Mouse (Mus musculus) lung, postnatal 10 days (tissue): ENCODE results near the gene Def6.
"Not testable (repeated sequence)": the region's sequence is repeated elsewhere in the genome, so short reads cannot be mapped to it uniquely, and the experiment has no call there.

Experiments
- DNase-seq: peaks from one replicate; pipeline ENCODE4 v3.0.0; 2021

Gene Def6

DNA sequence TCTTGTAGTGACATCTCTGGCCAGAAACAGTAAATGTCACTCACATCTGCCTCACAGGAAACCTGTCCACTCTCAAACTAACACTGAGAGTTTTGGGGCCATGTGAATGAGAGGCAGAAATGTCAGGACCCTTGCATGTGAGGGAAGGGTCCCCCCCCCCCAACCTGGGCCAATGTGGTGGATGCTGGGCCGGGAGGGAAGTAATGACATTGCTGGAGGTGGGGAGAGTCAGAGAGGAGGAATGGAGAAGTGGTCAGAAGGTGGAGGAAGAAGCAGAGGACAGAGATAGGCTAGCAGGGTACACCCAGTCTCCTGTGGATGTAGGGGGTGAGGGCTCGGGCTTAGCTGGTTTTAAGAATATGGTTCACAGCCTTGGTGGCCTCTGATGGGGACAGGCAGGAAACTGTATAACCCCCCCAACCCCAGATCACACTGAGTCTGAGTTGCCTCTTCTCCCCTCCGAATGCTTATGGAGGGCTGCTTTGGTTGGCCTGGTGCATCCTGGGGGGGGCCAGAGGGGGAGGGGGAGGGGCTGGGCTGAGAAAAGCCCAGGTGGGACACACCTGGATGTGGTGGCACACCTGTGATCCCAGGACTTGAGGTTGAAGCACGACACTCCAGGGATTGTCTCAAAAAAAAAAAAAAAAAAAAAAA, 2.0 kb downstream of the Def6 start:
- no peak for DNase-seq

DNA sequence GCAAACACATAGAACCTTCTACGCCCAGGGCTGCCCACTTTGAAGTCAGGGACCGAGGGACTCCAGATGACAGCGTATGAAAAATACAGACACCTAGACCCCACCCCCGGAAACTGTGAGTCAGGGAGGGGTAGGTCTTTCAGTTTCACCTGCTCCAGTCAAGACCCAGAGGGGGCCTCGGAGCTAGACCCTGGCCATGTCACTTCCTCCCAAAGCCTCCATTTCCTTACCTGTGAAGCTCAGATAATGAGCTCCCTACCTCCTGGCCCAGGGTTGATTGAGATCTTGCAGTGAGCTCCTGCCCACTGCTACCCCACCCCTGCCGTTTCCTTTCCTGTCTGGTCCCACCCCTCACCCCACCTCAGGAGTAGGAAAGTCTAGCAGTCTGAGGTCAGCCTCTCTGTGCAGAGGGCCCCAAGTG, 4.4 kb downstream of the Def6 start:
- DNase-seq, result peak; percentile 34

DNA sequence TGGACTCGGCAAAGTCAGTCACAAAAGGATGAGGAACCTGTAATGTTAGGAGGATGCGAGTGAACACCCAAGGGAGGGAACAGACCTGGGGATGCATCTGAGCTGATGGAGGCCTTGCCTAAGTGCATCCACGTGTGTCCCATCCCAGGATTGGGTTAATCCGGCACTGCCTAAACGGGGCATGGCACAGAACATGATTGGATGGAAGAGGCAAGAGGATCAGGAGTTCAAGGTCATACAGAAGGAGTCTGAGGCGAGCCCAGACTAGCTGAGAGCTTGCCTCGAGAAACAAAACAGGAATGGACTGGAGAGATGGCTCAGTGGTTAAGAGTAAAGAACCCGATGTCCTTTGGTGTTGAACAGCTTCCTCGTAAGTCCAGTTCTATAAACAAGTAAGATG, 4.8 kb downstream of the Def6 start:
- no peak for DNase-seq

DNA sequence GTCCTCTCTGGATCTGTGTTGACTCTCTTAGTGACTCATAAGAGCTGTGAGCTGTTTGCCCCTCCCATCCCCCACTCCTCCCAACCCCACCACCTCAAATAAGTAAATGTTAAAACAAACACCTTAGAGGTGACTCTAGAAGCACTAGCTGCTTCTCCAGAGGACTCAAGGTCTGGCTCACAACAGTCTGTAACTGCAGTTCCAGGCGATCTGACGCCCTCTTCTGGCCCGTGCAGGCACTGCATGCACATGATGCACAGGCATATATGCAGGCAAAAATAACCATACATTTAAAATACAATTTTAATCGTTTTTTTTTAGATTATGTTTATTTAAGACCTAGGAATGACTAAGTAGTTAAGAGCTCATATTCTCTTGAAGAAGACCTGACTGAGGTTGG, 5.7 kb downstream of the Def6 start:
- DNase-seq, result no peak

DNA sequence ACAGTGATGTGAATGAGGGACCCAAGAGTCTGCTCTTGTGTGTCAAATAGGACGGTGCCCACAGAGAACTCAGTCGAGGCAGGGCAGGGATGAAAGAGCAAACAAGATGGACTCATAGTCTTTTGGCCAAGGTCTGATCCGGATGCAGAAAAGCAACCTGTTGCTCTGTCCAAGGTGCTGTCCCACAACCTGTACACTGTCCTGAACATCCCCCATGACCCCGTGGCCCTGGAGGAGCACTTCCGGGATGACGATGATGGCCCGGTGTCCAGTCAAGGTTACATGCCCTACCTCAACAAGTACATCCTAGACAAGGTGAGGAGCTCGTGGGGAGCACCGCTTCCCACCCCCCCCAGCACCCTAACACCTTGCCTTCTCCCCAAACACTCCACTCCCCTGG, 9.2 kb downstream of the Def6 start:
- DNase-seq, result no peak

DNA sequence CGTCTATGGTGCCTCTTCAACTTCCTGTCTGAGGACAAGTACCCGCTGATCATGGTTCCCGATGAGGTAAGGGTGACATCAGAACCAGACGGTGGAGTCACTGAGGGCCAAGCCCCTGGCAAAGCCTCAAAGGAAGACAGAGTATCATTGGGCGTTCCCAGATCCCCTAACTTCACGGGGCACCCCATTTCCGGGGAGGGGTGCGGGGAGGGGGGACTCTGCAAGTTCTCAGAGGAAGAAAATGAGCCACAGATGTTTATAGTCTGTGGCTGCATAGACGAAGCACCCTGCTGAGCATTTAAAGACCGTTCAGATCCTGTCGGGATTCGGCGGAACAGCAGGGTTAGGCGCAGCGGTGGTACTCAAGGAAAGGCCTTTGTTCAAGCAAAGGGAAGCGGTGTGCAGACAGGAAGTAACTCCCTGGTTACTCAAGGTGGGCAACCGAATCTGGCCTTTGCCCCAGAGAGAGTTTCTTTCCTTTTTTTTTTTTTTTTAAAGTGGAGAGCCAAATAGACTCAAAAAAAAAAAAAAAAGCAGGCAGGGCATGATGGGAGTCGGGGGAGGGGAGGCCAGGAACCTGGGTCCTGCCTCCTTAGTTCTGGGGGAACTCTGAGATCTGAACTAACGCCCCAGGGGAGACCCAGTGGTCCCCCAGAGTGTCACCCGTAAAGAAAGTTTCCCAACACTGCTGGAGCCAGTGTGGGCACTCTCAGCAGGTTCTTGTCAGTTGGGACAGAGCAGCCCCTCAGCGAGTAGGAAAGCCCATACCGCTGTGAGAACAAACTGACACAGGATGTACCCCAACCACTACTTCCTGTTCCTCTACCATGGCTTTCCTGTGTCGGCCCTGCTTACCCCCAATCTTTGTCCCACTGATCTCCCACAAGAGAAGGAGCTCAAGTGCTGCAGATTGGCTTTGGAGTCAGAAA, 10.4 kb downstream of the Def6 start:
- peak; percentile 83 for DNase-seq

DNA sequence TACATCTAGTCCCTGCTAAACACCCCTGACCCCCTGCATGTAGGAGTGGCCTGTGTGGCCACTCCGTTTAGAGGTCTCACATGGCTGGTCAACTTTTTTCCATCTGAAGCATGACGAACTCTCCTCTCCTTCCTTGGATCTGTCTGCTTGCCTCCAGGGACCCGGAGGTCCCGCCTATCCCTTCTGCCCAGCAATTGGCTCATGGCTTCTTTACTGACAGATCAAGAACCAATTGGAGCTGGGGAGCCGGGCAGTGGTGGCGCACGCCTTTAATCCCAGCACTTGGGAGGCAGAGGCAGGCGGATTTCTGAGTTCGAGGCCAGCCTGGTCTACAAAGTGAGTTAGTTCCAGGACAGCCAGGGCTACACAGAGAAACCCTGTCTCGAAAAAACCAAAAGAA, 14.9 kb downstream of the Def6 start:
- DNase-seq, result not testable (repeated sequence)

DNA sequence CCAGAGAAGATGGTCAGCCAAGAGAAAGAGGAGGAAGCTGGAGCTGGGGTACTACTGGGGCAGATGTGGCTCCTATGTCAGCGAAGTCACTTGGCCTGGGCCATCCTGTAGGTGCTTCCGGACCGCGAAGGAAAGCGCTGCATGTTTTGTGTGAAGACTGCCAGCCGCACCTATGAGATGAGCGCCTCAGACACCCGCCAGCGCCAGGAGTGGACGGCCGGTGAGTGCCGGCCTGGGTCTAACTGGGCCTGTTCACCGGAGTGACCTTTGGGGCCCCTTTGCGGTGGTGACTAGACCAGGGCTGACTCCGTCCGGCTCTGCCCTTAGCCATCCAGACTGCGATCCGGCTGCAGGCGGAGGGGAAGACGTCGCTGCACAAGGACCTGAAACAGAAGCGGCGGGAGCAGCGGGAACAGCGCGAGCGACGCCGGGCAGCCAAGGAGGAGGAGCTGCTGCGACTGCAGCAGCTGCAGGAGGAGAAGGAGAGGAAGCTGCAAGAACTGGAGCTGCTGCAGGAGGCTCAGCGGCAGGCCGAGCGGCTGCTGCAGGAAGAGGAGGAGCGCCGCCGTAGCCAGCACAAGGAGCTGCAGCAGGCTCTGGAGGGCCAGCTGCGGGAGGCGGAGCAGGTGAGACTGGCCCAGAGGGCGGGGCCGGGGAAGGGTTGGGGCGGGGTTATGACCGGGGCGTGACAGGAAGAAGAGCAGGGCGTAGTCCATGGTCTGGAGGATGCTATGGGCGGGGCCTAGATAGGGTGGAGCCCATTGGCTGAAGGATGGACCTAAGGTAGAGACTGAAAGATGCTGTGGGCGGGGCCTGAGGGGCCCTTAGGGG, 16.2 kb downstream of the Def6 start:
- DNase-seq, result peak; percentile 97

DNA sequence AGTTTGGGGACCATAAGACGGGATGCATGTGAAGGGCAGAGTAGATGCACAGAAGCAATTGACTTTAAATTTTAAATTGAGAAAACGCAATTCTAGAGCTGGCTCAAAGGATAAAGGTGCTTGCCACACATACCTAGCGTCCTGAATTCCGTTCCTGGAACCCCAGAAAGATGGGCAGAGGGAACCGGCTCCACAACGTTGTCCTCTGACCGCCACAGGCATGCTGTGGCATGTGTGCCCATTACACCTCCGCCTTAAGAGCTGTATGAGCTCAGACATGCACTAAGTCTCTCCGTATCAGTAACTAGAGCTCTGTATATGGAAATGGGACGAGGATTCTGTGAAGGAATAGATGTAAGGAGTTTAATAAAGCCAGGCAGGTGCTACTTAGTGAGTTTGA, 17.0 kb downstream of the Def6 start:
- DNase-seq, result no peak

DNA sequence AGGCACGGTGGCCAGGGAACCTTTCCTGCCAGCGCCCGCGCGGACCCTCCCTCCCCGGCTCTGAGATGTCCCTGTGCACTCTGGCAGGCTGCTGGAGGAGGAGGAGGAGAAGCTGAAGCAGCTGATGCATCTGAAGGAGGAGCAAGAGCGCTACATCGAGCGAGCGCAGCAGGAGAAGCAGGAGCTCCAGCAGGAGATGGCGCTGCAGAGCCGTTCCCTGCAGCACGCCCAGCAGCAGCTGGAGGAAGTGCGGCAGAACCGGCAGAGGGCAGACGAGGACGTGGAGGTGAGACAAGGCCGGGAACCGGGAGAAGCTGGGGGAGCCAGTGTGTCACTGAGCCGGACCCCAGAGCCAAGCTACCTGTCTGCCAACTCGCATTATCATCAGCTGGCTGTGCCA, 18.4 kb downstream of the Def6 start:
- DNase-seq, result peak; percentile 97

DNA sequence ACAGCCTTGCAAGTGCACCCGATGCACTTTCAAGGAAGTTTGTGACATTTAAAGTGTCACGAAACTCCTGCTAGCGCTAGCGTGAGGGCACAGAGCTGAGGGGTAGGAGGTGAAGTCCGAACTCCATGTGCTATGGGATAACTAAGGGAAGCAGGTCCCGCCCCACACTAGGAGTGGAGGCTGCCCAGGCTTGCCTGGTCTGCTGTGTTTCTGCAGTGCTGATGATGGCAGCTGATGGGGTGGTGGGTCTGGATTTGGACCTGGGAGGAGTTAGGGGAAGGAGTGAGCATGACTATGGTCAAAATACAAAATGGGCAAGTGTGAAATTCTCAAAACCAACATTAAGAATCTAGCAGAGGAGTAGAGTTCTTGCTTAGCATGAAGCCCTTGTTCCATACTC, 22.9 kb downstream of the Def6 start:
- DNase-seq, result no peak

DNA sequence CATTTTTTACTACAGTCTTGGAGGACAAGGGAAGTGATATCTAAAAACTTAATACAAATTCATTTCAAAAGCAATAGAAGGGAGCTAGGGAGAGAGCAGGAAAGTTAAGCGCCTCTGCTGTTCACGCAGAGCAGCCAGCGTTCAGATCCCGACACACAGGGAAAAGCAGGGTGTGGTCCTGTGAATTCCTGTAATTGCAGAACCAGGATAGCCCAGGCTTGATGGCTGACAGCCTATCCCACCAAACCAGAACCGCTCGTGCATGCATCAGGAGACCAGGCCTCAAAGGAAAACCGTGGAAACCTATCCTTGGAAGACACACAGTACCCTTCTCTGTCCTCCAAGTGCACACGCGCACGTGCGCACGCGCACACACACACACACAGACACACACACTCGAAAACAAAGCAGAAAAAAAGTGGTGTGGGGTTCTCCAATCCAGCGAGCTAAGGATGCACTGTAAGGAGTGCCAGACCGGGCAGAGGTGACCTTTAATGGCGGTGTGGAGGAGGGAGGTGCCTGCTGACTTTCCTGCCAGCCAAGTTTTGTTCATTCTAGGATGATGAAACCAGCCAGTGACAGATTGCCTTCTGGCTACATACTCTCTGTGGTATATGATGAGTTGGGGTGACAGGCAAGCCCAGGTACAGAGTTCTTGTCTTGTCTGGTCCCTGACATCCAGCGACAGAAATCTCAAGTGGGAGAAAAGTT, 23.6 kb downstream of the Def6 start:
- DNase-seq, result no peak

DNA sequence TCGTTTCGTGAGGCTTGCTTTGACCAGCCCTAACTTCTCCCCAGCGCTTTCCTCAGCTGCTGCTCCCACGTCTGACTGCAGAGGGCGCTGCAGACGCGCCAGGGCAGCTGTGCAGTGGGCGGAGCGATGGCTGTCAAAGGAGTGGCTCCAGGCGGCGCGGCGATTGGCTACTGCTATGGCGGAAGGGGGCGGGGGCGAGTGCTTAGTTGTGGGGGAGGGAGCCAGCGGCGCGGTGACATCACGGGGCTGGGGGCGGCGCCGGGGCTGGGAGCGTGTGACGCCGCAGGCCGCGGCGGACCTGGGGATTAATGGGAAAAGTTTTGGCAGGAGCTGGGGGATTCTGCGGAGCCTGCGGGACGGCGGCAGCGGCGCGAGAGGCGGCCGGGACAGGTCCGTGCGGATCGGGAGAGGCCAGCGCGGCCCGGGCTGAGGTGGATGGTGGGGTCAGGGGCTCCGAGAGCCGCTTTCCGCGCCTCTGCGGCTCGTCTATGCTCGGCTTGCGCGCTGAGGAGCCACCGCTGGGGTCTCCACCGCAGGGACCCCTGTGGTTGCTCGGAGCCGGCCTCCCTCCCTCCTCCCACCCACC, 25.0 kb downstream of the Def6 start, which contains the start of gene Ppard:
TSS of gene Ppard (plus strand) at position 226 of the 586 bp plus-strand sequence.
- DNase-seq, result peak; percentile 99

DNA sequence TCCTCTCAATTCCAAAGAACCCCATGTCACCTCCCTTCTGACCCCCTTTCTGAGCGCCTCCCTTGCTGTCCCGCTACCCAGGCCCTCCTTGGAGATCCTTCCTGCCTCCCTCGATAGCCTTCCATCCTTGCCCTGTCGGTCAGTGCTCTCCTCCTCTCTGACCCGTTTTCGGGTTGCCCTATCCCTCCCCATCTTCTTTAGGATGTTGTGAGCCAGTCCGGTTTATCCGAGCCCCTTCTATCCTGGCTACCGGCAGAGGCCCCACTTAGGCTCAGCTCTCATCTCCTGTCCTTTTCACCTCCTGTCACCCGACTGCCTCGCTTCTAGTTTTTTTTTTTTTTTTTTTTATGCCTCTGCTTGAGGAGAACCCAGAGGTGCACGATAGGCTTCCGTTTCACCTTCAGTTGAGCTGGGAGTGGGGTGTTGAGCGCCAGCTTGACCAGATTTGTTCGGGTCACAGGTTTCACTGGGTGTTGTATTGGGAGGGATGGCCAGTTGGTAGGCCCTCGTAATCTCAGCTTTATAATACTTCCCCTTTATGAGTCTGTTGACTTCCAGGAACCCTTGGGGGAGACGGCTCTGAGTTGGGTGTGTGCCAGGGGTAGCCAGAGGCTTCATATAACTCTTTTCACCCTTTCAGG, 25.6 kb downstream of the Def6 start:
- DNase-seq, result peak; percentile 52

DNA sequence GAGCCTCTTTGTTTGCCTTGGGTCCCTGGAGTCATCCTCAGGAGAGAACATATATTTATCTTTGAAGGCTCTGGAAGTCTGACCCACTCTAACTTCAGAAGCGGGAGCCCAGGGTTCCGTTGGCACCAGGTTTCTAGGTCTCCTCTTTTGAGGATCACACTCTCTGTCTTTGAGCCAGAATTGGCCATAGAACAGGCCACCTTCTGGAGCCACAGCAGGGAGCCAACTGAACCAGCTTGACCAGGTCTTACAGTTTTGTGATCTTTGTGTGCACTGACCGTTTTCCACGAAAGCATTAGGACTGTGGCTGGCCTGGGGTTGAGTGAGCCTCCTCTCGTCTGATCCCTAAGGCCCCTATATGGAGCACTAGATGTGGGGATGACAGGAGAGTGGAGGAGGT, 27.1 kb downstream of the Def6 start:
- DNase-seq, result no peak

DNA sequence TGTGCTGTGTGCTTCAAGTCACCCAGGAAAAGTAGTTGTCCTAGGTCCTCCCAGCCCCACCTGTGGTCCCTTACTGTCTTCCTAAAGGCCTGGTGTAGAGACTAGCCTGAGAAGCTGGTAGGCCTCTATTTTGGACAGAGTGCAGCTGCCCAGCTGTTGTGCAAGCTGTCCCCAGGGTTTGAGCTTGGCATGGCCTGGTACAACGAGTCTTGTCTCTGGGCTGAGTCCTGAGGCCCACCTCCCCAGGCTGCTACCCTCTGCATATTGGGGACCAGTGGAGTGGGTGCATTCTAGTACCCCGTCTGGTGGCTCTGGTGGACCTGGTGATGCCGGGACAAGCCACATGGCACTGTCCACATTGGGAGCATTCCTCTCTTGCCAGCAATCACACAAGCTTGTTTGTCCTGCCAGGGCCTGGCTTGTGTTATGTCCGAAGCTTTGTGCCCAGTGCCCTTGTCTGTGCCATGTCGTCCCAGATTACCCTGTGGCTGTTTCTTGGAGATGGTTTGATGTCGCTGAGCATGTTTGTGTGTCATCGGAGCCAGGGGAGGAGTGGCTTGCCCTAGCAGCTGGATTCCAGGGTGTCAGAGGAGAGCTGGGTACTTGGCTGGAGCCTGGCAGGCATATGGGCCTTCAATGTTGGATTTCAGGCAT, 28.5 kb downstream of the Def6 start:
- DNase-seq, result no peak

DNA sequence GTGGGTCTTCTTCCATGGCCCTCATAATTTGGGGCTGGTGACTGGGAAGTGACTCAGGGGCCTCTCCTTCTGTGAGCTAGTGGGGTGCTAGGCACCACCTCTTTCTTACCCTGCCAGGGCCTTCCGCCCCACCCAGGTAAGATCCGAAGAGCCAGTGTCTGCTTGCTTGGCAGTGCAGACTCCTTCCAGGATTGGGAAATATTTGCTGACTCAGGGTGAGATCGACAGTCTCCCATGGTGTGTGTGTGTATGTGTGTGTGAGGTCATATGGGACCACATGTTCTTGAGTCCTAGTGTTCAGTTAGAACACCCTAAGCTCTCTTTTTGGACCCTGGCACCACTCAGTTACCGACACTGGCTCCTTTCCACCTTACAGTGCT, 29.0 kb downstream of the Def6 start:
- DNase-seq, result no peak

DNA sequence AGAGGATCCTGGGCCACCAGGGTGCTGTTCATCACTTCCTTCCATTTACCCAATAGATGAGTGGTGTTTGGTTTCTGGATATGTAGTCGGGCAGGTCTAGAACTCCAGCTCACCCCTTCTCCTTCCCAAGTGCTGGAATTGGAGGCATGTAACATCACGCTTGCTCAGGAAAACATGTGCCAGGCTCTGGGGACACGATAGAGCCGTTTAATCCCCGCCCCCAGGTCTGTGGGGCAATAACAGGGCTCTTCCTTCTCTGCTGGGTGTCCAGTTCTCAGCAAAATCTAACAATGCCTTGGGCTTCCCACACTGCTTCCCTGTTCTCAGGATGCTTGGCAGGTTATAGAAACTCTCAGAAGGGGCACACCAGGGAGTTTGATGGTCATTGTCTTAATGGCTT, 29.8 kb downstream of the Def6 start:
- no peak for DNase-seq

DNA sequence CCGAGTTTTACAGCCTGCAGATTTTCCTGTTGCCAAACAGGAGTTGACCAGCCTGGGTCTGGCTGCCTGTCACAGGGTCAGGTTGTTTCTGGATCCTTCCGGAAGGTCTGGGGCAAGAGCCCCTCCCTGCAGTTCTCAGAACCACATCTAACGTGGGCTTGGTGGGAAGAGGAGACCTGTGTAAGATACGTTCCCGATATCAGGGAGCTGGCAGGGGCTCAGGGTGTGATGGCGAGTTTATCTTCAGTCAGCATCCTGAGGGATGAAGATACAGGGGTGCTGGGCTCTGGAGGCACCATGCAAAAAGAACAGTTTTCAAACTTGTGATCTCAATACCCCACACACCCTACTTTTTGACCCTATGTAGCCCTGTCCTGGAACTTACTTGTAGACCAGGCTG, 30.3 kb downstream of the Def6 start:
- no peak for DNase-seq

DNA sequence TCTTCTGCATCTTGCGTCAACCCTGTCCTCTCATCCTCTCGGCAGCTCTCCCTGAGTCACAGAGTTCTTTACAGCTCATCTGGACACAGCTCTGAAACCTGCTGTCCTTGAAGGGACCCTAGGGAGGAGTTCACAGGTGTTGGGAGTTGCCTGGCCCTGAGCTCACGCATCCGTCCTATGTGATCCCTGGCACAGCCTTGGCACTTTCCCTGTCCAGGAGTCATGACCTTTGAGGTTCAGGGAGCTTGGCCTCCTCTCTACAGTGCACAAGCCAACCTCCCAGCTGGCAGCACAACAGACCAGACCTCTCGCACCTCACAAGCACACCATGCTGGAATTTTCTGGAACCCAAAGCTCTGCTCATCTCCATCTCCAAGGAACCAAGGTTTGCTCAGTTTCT, 33.3 kb downstream of the Def6 start:
- DNase-seq, result no peak

DNA sequence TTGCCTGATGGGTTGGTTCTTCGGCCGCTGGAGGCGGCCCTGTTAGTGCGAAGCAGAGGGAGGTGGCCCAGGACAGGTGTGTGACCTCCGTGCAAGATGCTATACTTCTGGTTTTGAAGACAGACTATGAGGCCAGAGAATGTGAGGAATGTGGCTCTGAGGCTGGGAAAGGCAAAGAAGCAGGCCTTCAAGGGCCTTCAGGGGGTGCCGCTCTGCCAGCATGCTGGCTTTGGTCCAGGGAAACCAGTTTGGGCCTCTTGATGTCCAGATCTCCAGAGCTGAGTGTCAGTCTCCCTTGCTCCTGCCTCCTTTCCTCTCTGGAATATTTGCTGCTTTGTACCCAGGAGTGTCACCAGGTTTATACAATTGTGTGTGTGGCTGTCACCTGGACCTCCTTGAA, 34.7 kb downstream of the Def6 start:
- peak; percentile 68 for DNase-seq
